Mouse (Mus musculus) adrenal gland, adult 2 months (tissue): ENCODE results near the gene Itga1. TPM values are rescaled to one million over a fixed set of nuclear protein-coding genes. Genes with fewer than 3 reads are reported as not detected.

Experiments used
- DNase-seq: peaks from one replicate; pipeline ENCODE4 v3.0.0; 2021
- long read RNA-seq: library from polyadenylated mRNA; stranded (forward); transcript quantifications from one replicate; pipeline ENCODE4 v2.0.0, GENCODE M21; 2021
- polyA plus RNA-seq: library from polyadenylated mRNA; depleted of rRNA; stranded (reverse); fragments of >200 nt; gene quantifications from 2 replicates; pipeline ENCODE4 v1.2.3, GENCODE M21; 2012; rRNA removed
- total RNA-seq, 2 experiments: library from RNA; stranded (reverse); gene quantifications; 2 replicates each; pipeline ENCODE4 v1.2.3; 2021

Gene Itga1
- total RNA-seq: 10 to 100 TPM; 30.7 to 32.4 TPM
- 3.6 and 3.8 TPM in 2 replicates for polyA plus RNA-seq
- long read RNA-seq, full-length matches to known transcripts: 5 of 5 reads
- long read RNA-seq, partial matches to known transcripts: 0 of 5 reads
- long read RNA-seq, other reads (novel, unspliced or antisense): 0 of 5 reads

DNA sequence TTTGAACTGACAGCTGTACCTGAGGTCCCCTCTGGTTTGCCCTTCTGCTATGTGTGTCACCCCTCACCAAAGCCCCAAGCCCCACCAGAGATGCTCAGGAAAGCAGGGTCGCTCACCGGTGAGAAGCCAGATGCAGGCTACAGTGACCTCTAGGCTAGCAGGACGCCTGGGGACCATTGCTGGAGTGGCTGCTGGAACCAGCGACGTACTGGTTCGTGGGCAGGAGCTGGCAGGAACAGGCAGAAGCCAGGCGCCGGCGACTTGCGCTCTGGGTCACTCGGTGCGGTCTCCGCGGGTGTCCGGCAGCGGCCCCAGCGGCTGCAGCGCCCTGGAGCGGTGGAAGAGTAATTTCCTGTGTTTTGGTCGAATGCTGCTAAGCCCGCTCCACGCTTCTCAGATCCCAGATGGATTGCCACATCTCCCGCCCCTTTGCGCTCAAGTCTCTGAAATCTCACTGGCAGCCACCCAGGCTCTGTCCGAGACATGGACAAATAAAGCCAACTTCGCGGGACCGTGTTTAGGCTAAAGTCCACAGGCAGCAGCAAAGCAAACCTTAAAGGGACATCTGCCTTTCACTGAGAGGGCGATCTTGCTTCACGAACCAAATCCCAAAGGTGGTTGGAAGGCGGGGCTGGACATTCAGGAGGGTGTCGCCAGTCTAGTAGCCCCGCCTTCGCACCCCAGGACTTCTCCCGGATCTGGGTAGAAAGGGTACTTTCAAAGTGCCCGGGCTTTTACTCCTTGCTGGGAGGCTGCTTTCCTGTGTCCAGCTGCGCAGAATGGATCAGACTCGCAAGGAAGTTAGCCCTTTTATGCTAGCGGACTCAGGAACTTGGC lies at the start of gene Itga1, which contains the start of gene Gm49395:
Gene Itga1, minus strand, starts transcription at position 610 of the 837 bp plus-strand sequence.
Gene Gm49395, minus strand, starts transcription at position 567 of the 837 bp plus-strand sequence.
- DNase-seq: peak; percentile 90

DNA sequence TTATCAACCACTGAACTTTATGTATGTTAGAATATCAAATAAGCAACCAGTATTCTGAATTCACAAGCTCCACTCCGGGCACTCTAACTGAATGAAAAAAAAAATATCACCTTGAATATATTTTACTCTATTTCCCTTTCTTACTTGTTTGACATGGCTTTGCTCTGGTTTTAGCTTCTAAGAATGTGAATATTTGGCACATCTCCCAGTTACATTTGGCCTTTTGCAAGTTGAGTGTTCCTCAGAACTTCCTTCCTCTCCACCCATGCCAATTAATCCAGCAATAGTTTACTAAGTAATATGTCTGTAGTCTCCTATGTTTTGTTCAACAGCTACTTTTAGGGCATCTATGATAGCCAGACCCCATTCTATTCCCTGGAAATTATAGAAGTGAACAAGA lies 48.8 kb upstream of the Itga1 start:
- no peak for DNase-seq

DNA sequence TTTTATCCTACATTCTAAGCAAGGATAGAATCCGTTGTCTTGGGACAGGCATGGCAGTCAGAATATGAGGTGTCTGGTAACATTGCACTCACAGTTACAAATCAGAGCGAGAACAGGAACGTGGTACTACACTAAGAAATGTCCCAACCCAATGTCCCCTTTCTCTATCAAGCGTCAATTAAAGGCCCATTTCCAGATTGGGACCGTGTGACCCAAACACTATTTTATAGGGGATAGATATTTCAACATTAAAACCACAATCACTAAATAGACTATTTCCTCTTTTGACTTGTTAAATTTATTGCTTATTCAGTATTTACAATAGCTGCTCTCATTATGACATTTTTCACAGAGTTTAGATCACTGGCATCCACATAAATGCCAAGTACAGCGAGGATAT lies 48.1 kb upstream of the Itga1 start:
- no peak for DNase-seq

DNA sequence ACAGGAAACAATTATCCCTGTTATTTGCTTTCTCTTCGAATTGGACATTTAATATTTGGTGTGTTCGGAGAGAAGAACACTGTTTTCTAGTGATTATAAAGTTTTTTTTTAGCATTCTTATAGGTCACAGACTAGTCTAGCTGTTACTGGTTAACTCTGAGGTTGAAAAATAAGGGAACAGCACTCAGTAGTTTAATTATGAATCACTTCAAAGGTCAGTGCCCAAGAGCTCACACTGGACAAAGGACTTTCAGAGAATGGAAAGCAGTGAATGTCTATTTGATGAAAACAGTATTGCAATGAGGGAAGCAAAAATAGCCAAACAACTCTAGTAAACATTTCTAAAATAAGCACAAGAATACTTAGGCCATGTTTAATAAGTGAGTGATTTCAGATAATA lies 41.8 kb upstream of the Itga1 start:
- DNase-seq: no peak

DNA sequence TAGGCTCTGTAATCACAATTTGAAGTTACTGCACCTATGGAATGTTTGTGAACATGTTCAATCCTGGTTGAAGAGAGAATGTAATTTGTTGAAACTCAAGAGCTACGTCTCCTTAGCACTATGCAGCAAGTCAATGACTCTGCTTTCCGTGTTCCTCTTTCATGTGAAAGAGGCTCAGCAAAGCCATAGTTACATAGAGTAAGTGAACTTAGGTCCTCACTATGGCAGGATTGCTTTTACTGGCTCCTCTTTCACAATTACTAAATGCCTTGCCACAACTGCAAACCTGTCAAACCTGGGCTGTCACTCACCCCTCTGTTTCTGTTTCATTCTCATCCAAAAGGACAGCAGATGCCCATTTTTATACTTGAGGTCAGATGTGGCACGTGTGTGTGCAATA lies 40.3 kb upstream of the Itga1 start:
- no peak for DNase-seq

DNA sequence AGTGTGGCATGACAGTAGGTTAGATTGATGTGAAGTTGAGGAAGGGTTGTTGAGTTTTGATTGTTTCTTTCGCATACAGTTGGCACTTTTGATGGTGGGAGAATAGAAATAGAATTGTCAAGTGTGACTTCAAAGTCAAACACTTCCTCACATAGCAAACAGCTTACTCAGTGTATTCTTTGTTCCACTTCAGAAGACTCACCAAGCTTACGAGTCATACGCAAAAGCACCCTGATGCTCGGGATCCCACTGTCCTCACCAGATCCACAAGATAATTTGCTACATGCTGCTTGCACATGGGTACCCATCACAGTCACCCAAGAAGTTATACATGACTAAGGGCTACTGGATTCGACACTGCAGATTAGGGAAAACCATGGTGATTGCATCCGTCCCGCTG lies 36.7 kb upstream of the Itga1 start:
- no peak for DNase-seq

DNA sequence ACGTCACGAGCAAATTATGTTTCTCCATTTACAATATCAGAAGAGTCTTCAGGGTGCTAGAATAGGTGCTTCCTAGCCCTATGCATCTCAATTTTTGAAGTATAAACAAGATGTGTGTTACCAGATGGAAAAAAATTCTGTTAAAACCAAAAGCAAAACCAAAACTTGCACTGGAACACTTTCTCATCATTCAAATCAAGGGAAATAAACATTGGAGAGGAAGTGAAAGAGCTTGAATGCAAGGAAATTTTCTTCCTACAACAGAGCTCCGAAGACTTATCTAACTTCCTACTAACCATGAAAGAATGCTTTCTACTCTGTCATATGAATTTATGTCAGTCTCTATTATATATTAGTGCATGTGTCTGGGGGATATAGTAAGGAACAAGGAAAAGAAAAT lies 35.0 kb upstream of the Itga1 start:
- no peak for DNase-seq

DNA sequence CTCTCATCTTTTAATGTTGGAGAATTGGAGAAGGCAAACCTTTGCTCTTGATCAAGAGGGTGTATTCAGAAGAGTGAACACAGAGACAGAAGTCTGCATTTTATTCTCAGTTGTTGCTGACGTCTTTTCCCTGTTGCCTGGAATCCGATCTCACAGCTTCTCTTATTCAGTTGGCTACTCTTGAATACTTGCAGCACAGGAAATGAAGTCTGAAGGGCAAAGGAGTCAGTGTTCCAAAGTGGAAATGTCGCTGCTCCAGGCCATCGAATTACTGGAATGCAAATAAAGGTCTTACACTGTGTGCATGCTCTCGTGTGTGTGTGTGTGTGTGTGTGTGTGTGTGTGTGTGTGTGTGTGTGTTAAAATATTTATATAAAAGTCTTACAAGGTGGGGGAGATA lies 30.7 kb upstream of the Itga1 start:
- DNase-seq: no peak

DNA sequence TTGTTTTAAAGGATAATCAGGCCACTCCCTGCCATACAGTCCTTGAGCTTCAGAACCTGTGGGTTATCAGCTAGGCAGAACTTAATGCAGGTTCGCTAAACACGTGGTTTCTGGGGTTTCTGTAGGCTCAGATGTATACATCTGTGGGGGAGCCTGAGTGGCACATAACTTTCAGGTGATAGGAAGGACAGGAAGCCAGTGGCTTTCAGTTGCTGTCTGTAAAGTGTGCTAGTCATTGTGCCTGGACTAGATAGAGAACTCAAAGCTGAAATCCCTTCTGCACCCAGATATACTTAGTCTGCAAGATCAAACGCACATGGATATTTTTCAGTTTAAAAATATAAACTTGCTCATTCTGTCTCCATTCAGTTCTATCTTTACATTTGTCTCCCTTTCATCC lies 29.6 kb upstream of the Itga1 start:
- DNase-seq: no peak

DNA sequence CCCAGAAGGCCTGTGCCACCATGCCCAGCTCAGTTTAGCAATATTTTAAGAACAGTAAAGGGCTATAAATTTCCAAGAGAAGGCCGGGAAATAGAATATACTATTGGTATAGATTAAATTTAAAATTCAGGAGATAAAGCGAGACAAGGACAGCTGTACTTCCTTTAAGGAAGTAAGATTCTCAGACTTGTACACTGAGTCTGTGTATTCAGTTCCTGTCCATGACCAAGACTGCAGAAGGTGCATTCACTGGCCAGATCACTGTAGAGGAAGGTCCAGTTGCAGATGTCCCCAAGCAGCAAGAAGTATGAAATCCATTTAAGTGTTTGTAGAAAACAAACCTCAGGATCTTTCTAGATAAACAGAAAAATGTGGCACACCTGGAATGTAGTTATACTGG lies 28.3 kb upstream of the Itga1 start:
- no peak for DNase-seq

DNA sequence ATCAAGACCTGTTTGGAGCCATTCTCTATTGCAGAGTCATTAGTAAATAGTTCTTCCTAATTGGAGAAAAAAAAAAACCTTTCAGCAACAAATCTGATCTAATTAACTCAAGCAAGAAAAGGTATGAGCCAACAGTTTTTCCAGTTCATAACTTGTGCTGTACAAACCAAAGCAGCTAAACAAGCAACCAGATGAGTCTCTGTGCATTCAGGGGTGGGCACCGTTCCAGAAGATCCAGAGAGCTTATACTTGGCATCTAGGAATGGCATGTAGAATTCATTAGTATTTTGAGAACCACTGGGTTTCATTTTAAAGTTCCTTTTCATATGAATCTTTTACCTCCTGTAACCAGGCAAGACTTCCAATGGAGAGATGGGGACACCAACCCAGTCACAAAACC lies 26.1 kb upstream of the Itga1 start:
- DNase-seq: no peak

DNA sequence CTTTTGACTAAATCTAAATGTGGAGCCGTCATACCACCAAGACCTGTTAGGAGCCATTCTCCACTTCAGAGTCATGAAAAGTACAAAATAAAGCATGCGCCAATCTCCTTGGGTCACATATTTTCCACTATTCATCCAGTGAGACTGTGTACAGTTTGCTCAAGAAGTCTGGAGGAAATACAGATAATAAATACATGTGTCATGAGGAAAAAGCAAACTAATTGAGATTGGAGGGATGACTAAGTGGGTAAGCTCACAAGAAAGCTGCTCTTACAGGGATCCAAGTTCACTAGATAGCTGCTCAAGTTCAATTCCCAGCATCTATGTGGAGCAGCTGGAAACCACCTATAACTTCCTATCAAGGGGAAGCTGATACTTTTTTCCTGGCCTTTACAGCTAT lies 24.8 kb upstream of the Itga1 start:
- DNase-seq: no peak

DNA sequence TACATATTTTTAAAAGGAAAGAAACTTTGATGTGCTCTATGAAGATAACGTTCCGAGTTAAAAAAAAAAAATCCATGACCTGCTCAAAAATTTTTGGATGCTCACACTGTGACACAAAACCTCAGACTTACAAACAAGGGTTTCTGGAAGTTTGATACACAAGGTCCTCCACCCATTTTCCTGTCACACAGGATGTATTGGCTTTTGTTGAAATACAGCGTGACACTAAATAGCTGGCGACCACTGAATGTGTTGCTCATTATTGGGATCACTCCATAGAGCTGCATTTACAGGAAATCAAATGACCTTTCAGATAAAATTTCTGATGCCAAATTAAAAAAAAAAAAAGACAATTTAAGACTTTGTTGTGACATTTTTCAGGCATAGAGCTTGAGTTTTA lies 23.4 kb upstream of the Itga1 start:
- no peak for DNase-seq

DNA sequence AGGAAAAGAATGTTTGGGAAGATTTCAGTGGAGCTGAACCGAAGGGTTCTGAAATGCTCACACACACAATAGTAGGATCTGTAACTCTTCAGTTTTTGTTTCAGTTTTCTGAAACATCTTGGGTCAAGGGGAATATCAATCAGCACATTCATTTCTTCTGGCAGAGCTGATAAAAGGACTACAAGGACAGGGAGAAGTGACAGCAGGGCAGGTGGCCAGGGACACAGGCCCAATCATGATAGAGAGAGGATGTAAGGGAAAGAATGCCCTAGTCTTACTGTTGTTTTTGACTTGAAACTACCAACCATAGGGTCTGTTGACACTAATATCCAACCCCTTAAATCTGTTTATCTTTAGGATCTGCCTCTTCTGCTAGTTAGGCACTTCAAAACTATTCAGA lies 22.8 kb upstream of the Itga1 start:
- DNase-seq: peak; percentile 78

DNA sequence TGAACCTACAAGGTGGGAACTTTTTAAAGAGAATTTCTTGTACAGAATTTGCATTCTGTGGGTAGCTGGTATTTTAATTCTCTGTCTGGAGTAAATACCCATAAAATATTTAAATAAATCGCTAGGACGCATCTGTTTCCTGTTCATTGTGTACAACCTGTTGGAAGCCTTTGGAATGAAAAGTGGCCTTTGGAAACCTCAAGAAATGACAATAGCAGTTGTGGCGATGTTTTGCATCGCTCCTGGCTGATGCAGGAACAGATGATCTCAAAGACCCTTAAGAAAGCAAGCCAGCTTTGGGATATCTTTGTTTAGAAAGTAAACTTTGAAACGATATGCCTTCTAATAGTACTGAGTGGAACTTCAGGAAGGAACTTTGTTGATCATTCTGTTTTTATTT lies 17.0 kb upstream of the Itga1 start:
- no peak for DNase-seq

DNA sequence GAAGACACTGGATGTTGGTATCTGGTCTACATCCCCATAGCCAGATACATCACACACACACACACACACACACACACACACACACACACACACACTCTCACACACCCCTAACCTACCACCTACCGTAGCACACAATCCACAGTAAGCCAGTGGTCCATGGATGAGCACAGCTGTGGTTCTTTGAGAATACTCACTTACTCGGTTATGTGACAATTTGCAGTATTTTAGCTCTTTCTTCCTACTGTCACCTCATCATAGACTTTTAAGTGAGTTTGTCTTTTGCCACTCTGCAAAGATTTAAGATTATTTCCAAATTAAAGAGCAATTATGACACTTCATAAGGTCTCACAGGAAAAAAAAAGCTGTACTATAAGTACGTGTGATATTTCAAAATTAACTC lies 16.4 kb upstream of the Itga1 start:
- no peak for DNase-seq

DNA sequence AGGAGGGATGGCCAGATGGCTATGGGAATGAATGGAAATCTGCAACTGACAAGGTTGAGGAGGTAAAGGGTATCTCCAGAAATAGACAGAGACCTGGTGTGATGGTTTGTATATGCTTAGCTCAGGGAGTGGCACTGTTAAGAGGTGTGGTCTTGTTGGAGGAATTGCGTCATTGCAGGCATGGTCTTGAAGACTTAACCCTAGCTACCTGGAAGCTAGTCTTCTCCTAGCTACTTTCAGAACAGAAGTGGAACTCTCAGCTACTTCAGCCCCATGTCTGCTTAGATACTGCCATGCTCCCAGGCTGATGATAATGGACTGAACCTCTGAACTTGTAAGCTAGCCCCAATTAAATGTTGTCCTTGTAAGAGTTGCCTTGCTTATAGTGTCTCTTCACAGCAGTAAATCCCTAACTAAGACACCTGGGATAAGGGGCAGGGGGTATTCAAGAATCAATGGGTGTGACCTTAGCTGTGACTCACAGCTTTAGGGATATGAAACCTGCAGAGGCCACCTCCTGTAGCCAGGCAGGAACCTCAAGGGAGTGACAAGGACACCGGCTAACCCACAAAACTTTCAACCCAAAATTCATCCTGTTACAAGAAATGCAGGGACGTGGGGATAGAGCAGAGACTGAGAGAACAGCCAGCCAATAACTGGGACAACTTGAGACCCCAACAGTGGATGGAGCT lies 15.3 kb upstream of the Itga1 start:
- DNase-seq: no peak

DNA sequence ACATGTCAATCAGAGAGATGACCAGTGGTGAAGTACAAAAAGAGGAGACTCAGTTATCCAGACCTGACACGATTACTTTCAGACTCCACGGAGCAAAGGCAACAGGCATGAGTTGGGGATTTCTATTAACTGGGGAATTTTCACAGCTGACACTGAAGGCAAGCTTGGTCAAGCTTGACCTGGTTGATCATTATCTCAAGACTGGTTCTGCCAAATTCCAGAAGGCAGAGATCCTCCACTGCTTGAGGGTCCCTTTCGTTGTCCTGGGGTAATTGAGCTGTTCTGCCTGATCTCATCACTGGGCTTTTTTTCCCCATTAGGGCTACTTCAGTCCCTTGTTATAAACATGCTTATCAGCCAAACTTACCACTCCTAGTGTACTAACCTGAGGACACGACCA lies 7.9 kb upstream of the Itga1 start:
- no peak for DNase-seq

DNA sequence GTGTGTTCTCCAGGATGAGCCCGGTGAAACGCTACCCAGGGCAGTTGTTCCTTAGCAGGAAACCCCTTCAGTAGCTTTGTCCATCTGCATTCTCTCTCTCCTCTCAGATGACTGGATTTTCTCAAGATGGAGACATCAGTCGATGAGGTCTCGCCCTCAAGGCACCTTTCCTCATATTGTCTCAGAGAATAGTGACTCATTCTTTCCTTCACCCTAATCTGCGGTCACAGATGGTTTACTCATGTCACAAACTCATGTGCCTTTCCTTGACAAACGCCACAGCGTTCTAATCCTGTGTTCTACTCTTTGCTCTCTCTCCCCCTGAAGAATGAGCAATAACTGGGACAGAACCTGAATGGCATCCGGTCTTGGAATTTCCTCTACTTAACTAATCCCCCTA lies 5.7 kb upstream of the Itga1 start:
- no peak for DNase-seq

DNA sequence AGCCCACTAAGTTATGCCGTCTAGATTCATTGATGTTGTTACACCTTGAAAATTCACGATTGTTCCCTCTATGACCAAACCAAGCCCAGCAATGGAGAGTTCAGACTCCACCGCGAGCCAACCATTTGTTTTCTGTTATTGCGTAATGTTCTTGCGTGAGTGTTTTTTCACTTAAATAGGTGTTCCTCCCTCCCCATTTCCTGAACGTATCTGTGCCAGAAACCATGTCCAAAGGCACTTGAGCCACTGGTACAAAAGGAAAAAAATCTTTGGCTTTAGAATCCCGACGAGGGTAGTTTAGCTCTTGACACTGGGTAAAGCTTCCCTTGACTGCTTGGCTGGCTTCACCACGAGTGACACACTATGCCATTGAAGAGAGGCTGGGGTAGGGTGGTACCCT lies 4.4 kb upstream of the Itga1 start:
- no peak for DNase-seq

DNA sequence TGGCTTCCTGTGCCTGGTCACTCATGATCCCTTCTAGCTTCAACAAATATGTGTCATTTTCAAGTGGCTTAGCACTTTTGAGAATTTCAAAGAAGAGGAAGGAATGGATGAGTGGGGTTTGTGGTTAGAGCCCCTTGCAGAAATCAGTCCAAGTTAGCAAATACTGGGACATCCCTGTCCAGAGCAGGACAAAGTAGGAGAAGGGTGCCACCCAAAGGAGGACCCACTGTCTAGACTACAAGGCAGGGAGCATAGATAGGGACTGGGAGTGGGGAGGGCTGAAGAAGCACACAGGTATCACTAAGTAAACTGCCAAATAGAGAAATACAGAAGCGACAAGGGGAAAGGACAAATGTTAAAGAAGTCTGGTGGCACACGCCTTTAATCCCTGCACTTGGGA lies 990 bp upstream of the Itga1 start:
- DNase-seq: no peak

DNA sequence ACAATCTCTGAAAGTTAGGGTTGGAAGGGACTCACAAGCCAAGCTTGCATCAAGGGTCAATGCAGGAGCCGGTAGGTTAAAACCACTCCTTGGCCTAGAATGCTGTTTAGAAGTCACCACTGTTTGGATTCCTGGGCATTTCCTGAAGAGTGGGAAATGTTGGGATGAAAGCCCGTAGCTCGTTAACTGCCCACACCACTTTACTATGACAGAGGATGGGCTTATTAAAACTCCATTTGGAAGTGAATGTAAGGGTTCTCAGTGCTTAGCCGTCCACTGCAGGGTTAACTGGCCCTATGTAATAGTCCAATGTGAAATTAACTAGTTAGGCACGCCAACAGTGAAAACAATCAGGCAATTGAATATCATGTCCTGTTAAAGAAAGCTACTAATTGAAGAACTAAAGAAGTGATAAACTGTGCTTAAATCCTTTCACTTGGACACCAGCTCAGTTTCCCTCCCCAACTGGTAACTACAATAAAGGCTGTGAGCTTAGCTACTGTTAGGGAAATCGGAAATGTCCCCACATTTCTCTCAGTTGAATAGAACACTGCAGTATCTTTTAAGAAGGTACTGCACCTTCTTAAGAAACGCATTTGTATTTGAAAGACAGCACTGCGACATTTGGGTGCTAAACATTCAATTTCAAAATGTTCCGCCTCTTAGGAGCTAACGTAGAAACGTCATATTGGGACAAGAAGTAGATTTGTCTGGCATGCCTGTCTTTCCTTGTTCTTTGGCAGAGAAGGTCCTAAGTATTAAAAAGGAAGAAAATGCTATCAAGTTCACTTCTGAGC lies 1.2 kb downstream of the Itga1 start:
- no peak for DNase-seq

DNA sequence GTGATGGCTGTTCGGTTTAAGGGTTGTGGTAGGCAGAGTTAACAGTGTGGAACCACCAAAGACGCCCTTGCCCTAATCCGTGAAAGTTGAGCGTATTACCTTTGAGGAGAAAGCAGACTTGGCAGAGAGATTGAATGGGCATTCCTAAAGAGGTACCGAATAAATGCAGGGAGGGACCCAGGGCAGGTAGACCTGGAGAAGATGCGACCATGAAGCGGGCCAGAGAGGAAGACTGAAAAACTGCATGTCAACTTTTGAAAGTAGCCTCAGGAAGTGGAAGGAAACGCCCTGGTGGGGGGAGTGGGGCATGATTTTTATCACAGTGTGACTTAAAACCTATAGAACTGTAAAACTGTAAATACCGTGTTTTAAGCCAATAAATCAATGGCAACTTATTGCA lies 2.4 kb downstream of the Itga1 start:
- no peak for DNase-seq
